Mouse (Mus musculus) spleen, postnatal 10 days (tissue): ENCODE measurements around the gene Gm28729.
"Not testable (repeated sequence)": the region's sequence is repeated elsewhere in the genome, so short reads cannot be mapped to it uniquely, and the experiment has no call there.

Source experiments
- DNase-seq, 2 experiments: peaks; one replicate each; pipeline ENCODE4 v3.0.0; 2021 to 2022; ENCODE audit warnings: low spot score in 2 of 2

Gm28729 gene

DNA sequence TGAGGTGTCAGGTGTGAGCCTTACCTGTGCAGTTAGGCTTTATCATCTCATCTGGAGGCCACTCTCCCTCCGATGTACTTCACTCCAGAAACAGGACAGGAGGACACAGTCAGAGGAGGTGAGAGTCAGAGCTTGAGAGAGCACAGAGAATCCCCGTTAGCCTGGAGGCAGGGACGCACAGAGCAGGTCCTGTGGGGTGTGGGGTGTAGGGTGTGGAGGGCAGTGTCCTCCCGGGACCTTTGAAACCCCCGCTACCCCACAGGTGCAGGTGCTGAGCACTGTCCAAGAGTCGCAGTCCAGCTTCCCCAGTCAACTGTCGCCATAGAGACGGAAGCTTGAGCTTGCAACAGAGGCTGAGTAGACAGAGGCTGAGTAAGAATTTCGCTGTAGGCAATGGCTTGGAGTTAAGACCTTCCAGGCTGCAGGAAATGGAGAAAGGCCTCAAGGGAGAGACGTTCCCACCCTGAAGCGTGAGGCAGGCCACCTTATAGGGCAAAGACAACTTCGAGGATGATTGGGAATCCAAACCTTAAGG is at the start of gene Gm28729:
Gm28729 (minus strand) TSS at position 293 of the 535 bp plus-strand sequence.
- DNase-seq: no peak

- DNase-seq: no peak
These were observed 48.2 kb upstream of the Gm28729 start for GRCm38 (mm10) chr9:96573252-96573651.

- no peak for DNase-seq
These were observed 47.7 kb upstream of the Gm28729 start for GRCm38 (mm10) chr9:96572754-96573153.

DNA sequence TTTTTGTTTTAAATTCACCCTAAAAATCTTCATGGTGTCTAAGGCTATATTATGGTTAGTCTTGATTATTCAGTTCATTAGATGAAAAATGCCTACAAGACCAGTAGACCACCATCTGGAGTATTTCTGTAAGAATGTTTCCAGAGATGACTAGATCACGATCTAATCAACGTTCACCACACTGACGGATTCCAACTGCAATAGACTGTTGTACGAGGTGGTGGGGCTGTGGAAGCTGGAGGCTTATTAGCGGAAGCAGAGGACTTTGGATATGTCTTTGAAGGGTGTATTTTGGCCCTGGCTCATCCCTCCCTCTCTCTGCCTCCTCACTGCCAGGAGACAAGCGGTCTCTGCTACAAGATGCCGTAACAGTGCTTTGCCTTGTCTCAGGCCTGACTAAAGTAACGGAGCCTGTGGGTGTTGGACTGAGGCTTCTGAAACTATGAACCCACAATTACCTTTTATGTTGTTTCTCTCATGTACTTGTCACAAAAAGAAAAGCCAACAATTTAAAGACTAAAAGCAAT is 41.5 kb upstream of the Gm28729 start:
- no peak for DNase-seq

DNA sequence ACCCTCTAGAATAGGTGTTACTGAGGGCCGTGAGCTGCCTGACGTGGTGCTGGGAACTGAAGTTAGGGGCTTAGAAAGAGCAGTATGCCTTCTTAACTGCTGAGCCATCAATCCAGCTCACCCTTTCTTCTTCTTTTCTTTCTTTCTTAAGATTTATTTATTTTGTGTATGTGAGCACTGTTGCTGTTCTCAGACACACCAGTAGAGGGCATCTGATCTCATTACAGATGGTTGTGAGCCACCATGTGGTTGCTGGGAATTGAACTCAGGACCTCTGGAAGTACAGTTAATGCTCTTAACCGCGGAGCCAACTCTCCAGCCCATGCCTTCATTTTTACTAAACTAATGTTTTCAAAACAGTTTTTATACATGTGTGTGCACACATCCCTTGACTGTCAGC is 38.4 kb upstream of the Gm28729 start:
- DNase-seq: no peak

GRCm38 (mm10) chr9:96559148-96559547 is 34.1 kb upstream of the Gm28729 start:
- no peak for DNase-seq

DNA sequence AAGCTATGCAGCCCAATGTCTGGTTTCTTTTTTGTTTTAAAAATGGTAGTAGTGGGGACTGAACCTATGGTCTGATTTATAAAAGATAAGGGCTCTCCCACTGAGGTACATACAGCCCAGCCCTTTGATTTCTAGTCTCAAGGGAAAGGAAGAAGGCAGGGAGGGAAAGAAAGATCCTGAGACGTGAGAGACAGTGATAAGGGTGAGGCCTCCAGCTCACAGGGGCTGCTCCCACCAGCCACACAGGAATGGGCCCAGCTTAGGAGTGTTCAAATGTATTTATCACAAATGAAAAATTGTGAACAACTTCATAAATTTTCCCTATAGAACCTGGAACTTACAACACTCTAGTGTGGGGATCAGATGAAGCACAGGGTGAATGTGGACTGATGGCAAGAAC is 33.5 kb upstream of the Gm28729 start:
- DNase-seq: no peak

DNA sequence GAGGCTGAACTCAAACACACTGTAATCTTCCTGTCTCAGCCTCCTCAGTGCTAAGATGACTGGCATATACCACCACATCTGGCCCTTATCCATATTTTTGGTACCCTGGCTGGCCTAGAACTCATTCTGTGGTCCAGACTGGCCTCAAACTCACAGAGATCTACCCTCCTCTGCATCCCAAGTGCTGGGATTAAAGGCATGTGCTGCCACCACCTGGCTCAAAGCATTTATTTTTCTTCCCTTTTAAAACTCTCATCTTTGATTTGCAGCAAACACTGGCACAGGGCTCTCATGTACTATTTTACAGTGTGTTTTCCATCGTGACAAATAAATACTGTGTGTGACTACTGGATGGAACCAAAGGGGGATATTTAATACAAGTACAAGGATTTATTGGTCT is 29.0 kb upstream of the Gm28729 start:
- DNase-seq: no peak

DNA sequence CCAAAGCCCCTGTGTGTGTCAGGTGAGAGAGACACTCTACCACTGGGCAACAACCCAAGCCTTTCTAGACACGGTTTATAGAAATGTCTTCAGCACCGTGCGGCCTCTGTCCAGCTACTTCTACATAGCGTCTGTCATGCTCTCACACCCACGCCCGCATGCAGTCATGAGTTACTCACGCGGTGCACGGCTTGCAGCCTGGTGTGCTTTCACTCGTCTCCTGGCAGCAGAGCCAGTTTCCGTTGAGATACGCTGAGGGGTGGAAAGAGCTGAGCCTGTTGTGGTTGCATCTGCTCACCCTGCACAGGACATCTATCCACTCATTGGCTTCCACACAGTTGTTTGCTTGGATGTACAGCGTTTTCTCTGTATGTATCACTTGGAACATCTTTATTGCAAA is 20.3 kb upstream of the Gm28729 start:
- DNase-seq: no peak

- peak in 1 of 2 experiments; percentile 78 for DNase-seq
These were observed 18.9 kb upstream of the Gm28729 start for GRCm38 (mm10) chr9:96543643-96544640.

DNA sequence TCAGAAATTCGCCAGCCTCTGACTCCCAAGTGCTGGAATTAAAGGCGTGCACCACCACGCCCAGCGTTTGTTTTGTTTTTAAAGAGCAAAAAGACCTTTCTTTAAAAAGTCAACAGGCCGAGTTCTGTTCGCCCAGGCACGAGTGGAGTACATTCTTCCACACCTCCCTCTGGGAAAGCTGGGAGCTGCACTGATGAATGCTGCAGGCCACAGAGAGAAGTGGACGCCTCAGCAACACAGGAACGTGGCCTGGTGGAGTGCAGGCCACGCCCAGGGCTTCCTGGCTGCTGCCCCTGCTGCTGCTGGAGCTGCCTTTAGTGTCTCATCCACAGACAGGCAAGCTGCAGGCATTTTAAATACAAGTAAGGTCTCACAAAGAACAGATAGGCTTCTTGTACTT is 13.9 kb upstream of the Gm28729 start:
- DNase-seq: no peak

- no peak for DNase-seq
These were observed 12.5 kb upstream of the Gm28729 start for GRCm38 (mm10) chr9:96537615-96537919.

DNA sequence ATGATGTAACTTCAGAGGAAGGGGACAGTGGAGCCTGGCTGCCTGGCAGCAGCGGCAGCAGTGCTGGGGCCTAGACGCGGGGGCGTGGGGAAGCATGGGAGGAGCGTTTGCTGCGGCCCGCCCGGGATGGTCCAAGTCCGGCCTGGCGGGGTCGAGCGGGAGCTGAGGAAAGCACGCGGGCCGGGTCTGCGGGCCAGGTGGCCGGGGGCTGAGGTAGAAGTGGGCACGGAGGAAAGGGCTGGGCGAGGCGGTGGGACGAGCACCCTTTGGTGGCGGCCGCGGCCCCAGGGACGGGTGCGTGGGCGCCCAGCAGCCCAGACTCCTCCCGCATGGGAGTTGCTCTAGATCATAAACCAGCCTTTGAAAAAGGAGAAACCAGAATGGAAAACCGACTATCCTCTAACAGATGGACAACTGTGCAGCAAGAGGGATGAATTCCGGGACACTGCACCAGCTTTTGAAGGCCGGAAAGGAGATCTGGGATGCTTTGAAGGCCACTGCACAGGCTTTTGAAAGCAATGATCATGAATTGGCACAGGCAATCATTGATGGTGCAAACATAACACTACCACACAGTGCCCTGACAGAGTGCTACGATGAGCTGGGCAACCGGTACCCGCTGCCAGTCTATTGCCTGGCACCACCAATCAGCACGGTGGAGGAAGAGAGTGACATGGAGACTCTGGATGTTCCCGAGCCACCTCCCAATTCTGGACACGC is 12.0 kb upstream of the Gm28729 start:
- peak in 1 of 2 experiments; percentile 39 for DNase-seq

DNA sequence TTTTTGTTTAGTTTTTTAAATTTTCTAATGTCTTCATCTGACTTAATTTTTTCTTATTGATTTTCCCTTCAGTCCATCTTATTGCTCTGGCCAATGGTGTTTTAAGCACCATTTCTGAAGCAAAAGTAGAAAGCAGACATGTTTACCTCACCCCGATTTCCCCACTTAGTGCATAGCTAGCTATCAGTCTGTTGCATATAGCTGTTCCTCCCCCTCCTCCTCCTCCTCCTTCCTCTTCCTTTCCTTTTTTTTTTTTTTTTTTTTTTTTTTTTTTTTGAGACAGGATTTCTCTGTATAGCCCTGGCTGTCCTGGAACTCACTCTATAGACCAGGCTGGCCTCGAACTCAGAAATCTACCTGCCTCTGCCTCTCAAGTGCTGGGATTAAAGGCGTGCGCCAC is 11.0 kb upstream of the Gm28729 start:
- not testable (repeated sequence) for DNase-seq

GRCm38 (mm10) chr9:96535431-96535830 is 10.4 kb upstream of the Gm28729 start:
- no peak for DNase-seq

- DNase-seq: no peak
These were observed 9.2 kb upstream of the Gm28729 start for GRCm38 (mm10) chr9:96534256-96534655.

DNA sequence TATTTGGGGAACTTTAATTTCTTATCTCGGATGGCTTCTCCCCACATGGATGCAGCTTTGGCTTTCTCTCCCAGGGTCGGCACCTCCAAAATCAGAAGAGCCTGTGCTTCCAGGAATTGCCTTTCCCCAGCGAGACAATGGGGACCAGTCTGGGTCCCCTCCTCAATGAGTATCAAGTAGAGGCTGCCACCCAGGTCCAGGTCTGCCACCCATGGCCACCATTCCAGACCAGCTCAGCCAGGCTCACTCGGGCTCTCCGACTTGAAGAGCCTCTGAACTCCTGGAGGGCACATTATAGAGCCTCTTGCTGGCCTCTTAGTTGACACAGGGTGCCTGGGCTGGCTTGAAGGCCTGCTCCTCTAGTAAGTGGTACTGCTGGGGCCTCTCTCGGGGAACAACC is 8.4 kb upstream of the Gm28729 start:
- DNase-seq: no peak

DNA sequence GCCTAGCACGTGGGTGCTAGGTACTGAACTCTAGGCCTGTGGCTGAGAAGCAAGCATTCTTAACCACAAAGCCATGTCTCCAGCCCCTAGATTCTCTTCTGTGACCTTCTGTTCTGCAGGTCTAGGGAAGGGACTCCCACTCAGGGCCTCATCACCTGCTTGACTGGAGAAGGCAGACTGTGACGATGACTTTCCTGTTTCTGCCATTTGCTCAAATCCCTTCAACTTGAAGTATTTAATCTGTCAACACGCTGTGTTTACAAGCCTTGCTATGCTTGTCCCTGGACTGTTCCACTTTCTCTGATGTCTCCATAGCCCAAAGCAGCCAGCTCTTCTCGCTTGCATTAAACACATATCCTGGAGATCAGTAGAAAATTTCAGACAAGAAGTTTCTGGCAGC is 7.5 kb upstream of the Gm28729 start:
- no peak for DNase-seq

- DNase-seq: no peak
These were observed 5.6 kb upstream of the Gm28729 start for GRCm38 (mm10) chr9:96530674-96531081.

GRCm38 (mm10) chr9:96529961-96530673 is 5.1 kb upstream of the Gm28729 start:
- no peak for DNase-seq

DNA sequence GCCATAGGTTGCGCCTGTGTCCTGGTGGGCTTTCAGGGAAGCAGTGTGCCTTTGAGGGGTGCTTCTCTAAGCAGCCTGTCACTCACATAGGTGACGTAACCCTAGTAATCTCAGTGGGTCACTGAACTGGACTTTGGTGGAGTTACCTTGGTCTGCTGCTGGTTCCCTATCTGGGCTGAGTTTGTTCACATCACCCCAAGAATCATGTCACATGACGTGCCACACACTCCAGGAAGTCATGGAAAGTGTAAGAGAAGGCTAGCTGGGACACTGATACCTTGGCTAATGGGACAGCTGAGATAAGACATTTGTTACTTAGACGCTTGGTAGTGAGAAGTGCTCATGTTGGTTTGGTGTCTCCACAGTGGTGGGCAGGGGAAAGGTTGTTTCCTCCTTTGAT is 947 bp upstream of the Gm28729 start:
- no peak for DNase-seq

GRCm38 (mm10) chr9:96523148-96523547 is 1.9 kb downstream of the Gm28729 start:
- DNase-seq: no peak
